Mouse (Mus musculus) limb, embryonic 14.5 days (tissue): Measurements from ENCODE around the gene Ptpdc1. TPM values are rescaled to one million over a fixed set of nuclear protein-coding genes. Genes with fewer than 3 reads are reported as not detected.
A peak's percentile ranks its signal among the peaks of the same experiment; 100 is the strongest.

ENCODE experiments used
- ATAC-seq: fragments of 200-750 bp; cut with Nextera tagmentation; 2 replicates; pipeline ENCODE4 v1.8.0; 2017; ENCODE audit warnings: low read depth, moderate number of reproducible peaks, moderate TSS enrichment; ENCODE audit not compliant: low FRiP score
- DNase-seq: peaks from one replicate; pipeline ENCODE4 v3.0.0-alpha.2; 2015; ENCODE audit warnings: low spot score
- H3K27ac ChIP-seq: fragments of 300-500 bp; sonication (generic); replicated peaks from 2 replicates; pipeline ENCODE4 v1.5.1; 2014; ENCODE audit warnings: low read depth, mild to moderate bottlenecking, low read length, moderate library complexity, mixed read lengths
- H3K27me3 ChIP-seq: fragments of 300-500 bp; sonication (generic); 2 replicates; pipeline ENCODE4 v1.6.1; 2014; ENCODE audit warnings: low read length, mixed read lengths; ENCODE audit not compliant: control insufficient read depth, insufficient read depth
- H3K36me3 ChIP-seq: fragments of 300-500 bp; sonication (generic); 2 replicates; pipeline ENCODE4 v1.6.1; 2014; ENCODE audit warnings: mild to moderate bottlenecking, low read length, moderate library complexity, mixed read lengths; ENCODE audit not compliant: control insufficient read depth, insufficient read depth
- H3K4me1 ChIP-seq: fragments of 300-500 bp; sonication (generic); 2 replicates; pipeline ENCODE4 v1.6.1; 2014; ENCODE audit warnings: antibody characterized with exemption, low read length, mixed read lengths; ENCODE audit not compliant: control insufficient read depth, insufficient read depth
- H3K4me2 ChIP-seq: fragments of 300-500 bp; sonication (generic); replicated peaks from 2 replicates; pipeline ENCODE4 v1.6.1; 2014; ENCODE audit warnings: low read depth, mild to moderate bottlenecking, low read length, moderate library complexity; ENCODE audit not compliant: severe bottlenecking
- H3K4me3 ChIP-seq: fragments of 300-500 bp; sonication (generic); replicated peaks from 2 replicates; pipeline ENCODE4 v1.5.1; 2014; ENCODE audit warnings: low read length
- H3K9ac ChIP-seq: fragments of 300-500 bp; sonication (generic); 2 replicates; pipeline ENCODE4 v1.6.1; 2014; ENCODE audit warnings: mild to moderate bottlenecking, low read depth, low read length, moderate library complexity; ENCODE audit not compliant: severe bottlenecking
- H3K9me3 ChIP-seq: fragments of 300-500 bp; sonication (generic); 2 replicates; pipeline ENCODE4 v1.6.1; 2016; ENCODE audit warnings: low read length; ENCODE audit not compliant: control insufficient read depth
- POLR2A ChIP-seq: fragments of 200-500 bp; IDR thresholded peaks from 2 replicates; pipeline ENCODE4 v1.8.0; 2012; ENCODE audit warnings: inconsistent platforms, mild to moderate bottlenecking, moderate library complexity, borderline replicate concordance; ENCODE audit not compliant: insufficient read depth, insufficient read length; ENCODE audit errors: extremely low read depth
- WGBS: fragments of 180-500 bp; shearing (Covaris S2); extraction: QIAGEN DNeasy Blood & Tissue Kit; methylation state at CpG from one replicate; pipeline ENCODE4 v1.1.7; 2014; 5-methylcytosine and 5-hydroxymethylcytosine counted together
- polyA plus RNA-seq, 2 experiments: library from polyadenylated mRNA; depleted of rRNA in 1 of 2; stranded (reverse) in 1 of 2; unstranded in 1 of 2; fragments of >200 nt; fragmentation: Nextera tagmentation in 1 of 2; extraction: Ambion mirVana in 1 of 2; gene quantifications; 2 replicates each; pipeline versions ENCODE4 v1.2.1 to v1.2.3; 2012 to 2014

Gene Ptpdc1
- polyA plus RNA-seq, 2 experiments, result 16.3 to 20.2 TPM

DNA sequence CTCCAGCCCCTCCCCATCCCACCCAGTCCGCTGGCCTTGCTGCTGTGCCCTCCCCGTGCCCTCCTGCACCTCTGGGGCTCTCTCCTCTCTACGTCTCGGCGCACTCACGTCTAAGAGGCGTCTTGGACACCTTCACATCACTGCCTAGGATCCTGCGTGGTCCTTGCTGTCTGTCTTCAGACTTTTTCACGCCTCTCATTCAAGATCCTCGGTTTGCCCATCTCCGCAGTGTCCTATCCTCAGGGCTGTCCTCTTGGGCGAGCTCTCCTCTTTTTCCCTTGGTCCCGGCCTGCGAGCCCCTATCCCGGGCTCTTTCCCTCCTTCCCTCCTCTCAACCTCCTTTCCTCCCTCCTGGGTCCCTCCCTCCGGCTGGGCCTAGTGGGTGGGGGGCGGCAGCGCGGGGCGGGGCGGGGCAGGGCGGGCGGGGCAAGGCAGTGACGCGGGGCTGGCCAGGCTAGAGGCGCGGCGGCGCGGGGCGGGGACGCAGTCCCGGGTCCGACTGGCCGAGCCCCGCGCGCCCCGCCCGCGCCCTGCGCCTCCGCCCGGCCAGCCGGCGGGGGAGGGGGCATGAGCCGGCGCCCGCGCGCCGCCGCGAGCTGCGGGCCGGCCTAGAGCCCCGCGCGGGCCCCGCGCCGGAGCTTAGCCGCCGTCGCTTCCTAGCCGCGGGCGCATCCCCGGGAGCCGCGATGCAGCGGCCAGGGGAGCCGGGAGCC, 37.1 kb upstream of the Ptpdc1 start, which contains the start of gene Barx1:
TSS of gene Barx1 (plus strand) at position 568 of the 713 bp plus-strand sequence.
- no peak within 1 kb of the TSS for H3K27ac ChIP-seq
- peak within 1 kb of the TSS; percentile 52 for H3K4me3 ChIP-seq

DNA sequence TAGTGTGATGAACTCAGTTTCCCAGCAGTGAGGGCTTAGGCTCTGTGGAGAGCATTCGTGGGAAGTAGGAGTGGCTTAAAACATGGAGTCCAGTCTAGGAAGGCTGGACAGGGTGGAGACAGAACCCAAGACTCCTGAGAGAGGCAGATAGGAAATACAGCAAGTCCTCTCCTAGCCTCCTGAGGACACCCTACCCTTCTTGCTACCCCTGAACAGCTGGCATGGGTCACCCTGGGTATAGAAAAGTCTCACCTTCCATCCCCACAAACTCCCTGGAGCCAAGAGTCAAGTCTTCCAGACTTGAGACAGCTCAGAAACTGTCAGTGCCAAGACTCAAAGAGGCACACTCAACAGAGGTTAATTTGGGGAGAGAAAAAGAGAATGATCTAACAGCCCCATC, 36.1 kb upstream of the Ptpdc1 start:
- H3K4me3 ChIP-seq, result no peak overlapping the region
- no peak overlapping the region for H3K27ac ChIP-seq
- H3K4me2 ChIP-seq, result no peak overlapping the region
- ATAC-seq, result no peak
- peaks cover 97% of the 10 kb centered on the region for H3K27me3 ChIP-seq
- H3K36me3 ChIP-seq, result no peaks in the 10 kb centered on the region
- WGBS, result 0% methylated on average over 1 of the region's 1 CpGs
- H3K9ac ChIP-seq, result no peak overlapping the region
- no peak for DNase-seq
- no peaks in the 10 kb centered on the region for H3K9me3 ChIP-seq
- H3K4me1 ChIP-seq, result peaks cover 23% of the 10 kb centered on the region
- TF ChIP-seq POLR2A, result no peak

More for the DNA sequence above, 37.1 kb upstream of the Ptpdc1 start, which contains the start of gene Barx1:
- Histone ChIP-seq H3K9me3 (no peaks in the 10 kb centered on the region), H3K36me3 (no peaks in the 10 kb centered on the region), H3K27me3 (peaks cover 97% of the 10 kb centered on the region), H3K9ac (peak within 1 kb of the TSS; percentile 52), H3K4me1 (peaks cover 23% of the 10 kb centered on the region), H3K4me2 (peak within 1 kb of the TSS; percentile 89)
- 1% methylated on average over 21 of the region's 73 CpGs for WGBS
- ATAC-seq (peak; percentile 60), DNase-seq (no peak)
- TF ChIP-seq POLR2A, result no peak

DNA sequence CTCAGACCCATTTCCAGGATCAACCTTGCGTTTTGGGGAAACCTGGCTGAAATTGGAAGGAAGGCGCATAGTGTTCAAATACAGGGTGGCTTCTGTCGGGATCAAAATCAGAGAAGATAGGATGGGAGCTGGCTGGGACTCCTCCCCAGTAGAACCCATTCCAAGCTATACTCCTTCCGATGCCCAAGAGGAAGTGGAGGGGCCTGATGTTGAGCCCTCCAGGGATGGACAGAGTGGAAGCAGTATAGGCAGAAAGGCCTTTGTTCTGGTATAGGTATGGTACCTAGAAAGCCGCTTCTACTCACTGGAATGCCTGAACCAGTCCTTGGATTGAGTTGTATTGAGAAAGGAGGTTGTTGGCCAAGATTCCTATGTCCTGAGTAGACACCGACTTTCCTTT, 35.3 kb upstream of the Ptpdc1 start:
- Histone ChIP-seq H3K9me3 (no peaks in the 10 kb centered on the region), H3K4me3 (no peak overlapping the region), H3K4me2 (no peak overlapping the region), H3K27me3 (peaks cover 97% of the 10 kb centered on the region), H3K36me3 (no peaks in the 10 kb centered on the region), H3K4me1 (peaks cover 25% of the 10 kb centered on the region), H3K27ac (no peak overlapping the region), H3K9ac (no peak overlapping the region)
- WGBS, result 14% methylated on average over 6 of the region's 6 CpGs
- no peak for ATAC-seq
- no peak for TF ChIP-seq POLR2A
- no peak for DNase-seq

DNA sequence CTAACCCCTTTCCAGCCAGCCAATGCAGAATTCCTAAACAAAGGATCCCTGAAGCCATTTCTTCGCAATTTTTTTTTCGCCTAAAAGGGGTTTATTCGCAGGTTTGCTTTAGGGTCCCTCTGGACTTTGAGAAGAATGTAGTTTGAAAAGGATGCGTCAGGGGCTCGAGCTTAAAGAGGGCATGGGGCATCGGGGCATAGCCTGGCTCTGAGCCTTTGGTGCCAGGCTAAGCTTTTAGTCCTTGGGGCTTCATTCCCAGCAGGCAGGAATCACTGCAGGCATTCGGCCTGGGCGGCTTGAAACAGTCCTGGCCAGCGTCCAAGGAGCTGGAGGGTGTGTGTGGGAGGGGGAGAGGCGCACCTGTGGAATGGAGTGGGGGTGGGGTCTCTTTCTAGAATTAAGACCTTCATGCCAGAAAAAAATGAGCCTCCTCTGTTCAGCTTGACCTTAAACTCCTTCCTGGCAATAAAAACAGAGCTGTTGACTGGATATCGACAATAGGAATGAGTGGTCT, 34.8 kb upstream of the Ptpdc1 start:
- Histone ChIP-seq H3K4me2 (peak overlapping the region; percentile 35; the same call in 1 of the 2 replicates), H3K4me1 (peaks cover 25% of the 10 kb centered on the region), H3K36me3 (no peaks in the 10 kb centered on the region), H3K9me3 (no peaks in the 10 kb centered on the region), H3K9ac (no peak overlapping the region), H3K27ac (no peak overlapping the region), H3K27me3 (peaks cover 93% of the 10 kb centered on the region), H3K4me3 (0 out of 2 replicates have a peak overlapping the region, but pooled peaks have one; percentile 20)
- no peak for TF ChIP-seq POLR2A
- WGBS, result 1% methylated on average over 11 of the region's 11 CpGs
- ATAC-seq (no peak), DNase-seq (no peak)

DNA sequence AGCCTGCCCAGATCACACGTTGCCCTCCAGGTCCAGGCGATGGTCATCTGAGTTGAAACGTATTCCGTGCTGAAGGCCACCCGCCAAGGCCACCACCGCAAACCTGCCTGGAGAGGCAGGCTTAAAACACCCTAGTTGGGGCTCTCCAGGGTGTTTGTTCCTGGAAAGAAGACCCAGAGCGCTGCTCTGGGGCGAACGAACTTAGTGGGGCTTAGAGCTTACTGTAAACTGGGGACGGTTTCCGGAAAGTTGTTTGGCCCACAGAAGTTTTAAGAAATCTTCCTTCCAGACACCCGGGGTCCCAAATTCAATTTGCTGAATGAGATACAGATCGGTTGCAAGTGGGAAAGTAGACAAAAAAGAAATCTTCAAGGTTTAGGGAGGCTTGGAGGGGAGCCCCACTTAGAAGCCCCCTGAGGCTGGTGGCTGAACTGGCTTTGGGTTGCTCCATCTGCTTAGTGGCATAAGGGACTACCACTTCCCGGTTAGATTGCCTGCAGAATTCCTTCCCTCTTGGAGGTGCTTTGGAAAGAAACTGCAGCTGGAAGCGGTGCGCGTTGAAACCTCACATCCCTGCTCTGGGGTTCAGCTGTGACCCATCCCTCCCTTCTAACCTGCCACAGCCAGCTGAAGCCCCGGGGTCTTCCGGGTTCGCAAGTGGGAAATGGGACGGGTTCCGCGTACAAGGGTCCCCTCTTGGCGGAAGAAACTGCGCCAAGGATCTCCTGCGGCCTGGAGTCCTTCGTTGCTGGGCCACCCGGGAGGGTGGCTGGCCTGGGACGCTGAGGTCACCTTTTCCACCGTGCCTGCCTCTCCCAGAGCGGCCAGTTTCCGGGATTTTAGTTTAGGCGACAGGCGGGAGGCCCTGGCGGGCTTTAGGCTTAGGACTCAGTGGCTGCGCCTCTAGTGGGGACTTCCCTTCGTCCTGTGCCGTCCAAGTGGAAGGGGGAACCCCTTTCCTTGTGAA, 34.1 kb upstream of the Ptpdc1 start:
- no peak overlapping the region for H3K9ac ChIP-seq
- under 1% methylated on average over 35 of the region's 38 CpGs for WGBS
- ATAC-seq, result no peak

More for the DNA sequence above, 34.1 kb upstream of the Ptpdc1 start:
- H3K4me3 ChIP-seq, result peak overlapping the region; percentile 20; the same call in 1 of the 2 replicates
- H3K27ac ChIP-seq, result 0 out of 2 replicates have a peak overlapping the region, but pooled peaks have one; percentile 10
- peak overlapping the region; percentile 35 for H3K4me2 ChIP-seq
- no peak for DNase-seq
- no peaks in the 10 kb centered on the region for H3K9me3 ChIP-seq
- no peaks in the 10 kb centered on the region for H3K36me3 ChIP-seq
- peaks cover 88% of the 10 kb centered on the region for H3K27me3 ChIP-seq
- TF ChIP-seq POLR2A, result no peak
- H3K4me1 ChIP-seq, result peaks cover 22% of the 10 kb centered on the region
